Mouse (Mus musculus): ENCODE measurements around the gene Bnip2. TPM values are rescaled to one million over a fixed set of nuclear protein-coding genes. Genes with fewer than 3 reads are reported as not detected.

Gene Bnip2
- polyA plus RNA-seq, 1 experiment from 2014 or later: 58.9 TPM

- H3K4me2 ChIP-seq: no peak overlapping the region
- no peaks in the 10 kb centered on the region for H3K36me3 ChIP-seq
- H3K9ac ChIP-seq (replicated peaks): no peak overlapping the region
- H3K4me1 ChIP-seq: no peaks in the 10 kb centered on the region
- no peaks in the 10 kb centered on the region for H3K9me3 ChIP-seq (replicated peaks)
- WGBS: 89% methylated on average over 7 of the region's 7 CpGs
- H3K27me3 ChIP-seq (replicated peaks): no peaks in the 10 kb centered on the region
- H3K27ac ChIP-seq (replicated peaks): no peak overlapping the region
- no peak for ATAC-seq (ENCODE audit: low FRiP score)
- H3K4me3 ChIP-seq (replicated peaks): no peak overlapping the region
These were observed 45.4 kb downstream of the Bnip2 start for GRCm38 (mm10) chr9:70034702-70035101.

- no peaks in the 10 kb centered on the region for H3K36me3 ChIP-seq
- no peak overlapping the region for H3K27ac ChIP-seq (replicated peaks)
- no peaks in the 10 kb centered on the region for H3K9me3 ChIP-seq (replicated peaks)
- H3K9ac ChIP-seq (replicated peaks): no peak overlapping the region
- H3K27me3 ChIP-seq (replicated peaks): no peaks in the 10 kb centered on the region
- no peak overlapping the region for H3K4me2 ChIP-seq
- H3K4me3 ChIP-seq (replicated peaks): no peak overlapping the region
- 78% methylated on average over 4 of the region's 4 CpGs for WGBS
- ATAC-seq (ENCODE audit: low FRiP score): no peak
- no peaks in the 10 kb centered on the region for H3K4me1 ChIP-seq
These were observed 47.4 kb downstream of the Bnip2 start for GRCm38 (mm10) chr9:70036646-70037045.

GRCm38 (mm10) chr9:70037988-70038387 is 48.7 kb downstream of the Bnip2 start, which contains the start of gene Gcnt3:
Gcnt3 (minus strand) TSS chr9:70038088.
- Histone ChIP-seq H3K36me3 (no peaks in the 10 kb centered on the region), H3K4me3 (replicated peaks) (no peak within 1 kb of the TSS)
- 90% methylated on average over 7 of the region's 7 CpGs for WGBS

GRCm38 (mm10) chr9:70039597-70040385 is 50.5 kb downstream of the Bnip2 start:
- 90% methylated on average over 6 of the region's 6 CpGs for WGBS
- H3K9me3 ChIP-seq (replicated peaks): no peaks in the 10 kb centered on the region
- no peak for ATAC-seq (ENCODE audit: low FRiP score)
- H3K9ac ChIP-seq (replicated peaks): no peak overlapping the region
- no peak overlapping the region for H3K4me3 ChIP-seq (replicated peaks)
- H3K4me2 ChIP-seq: no peak overlapping the region
- no peak overlapping the region for H3K27ac ChIP-seq (replicated peaks)
- H3K36me3 ChIP-seq: no peaks in the 10 kb centered on the region
- no peaks in the 10 kb centered on the region for H3K4me1 ChIP-seq
- H3K27me3 ChIP-seq (replicated peaks): no peaks in the 10 kb centered on the region

More at GRCm38 (mm10) chr9:70037988-70038387, 48.7 kb downstream of the Bnip2 start, which contains the start of gene Gcnt3:
- H3K27ac ChIP-seq (replicated peaks): no peak within 1 kb of the TSS
- no peaks in the 10 kb centered on the region for H3K4me1 ChIP-seq
- ATAC-seq (ENCODE audit: low FRiP score): no peak
- H3K9me3 ChIP-seq (replicated peaks): no peaks in the 10 kb centered on the region
- H3K9ac ChIP-seq (replicated peaks): no peak within 1 kb of the TSS
- H3K4me2 ChIP-seq: no peak within 1 kb of the TSS
- H3K27me3 ChIP-seq (replicated peaks): no peaks in the 10 kb centered on the region

GRCm38 (mm10) chr9:70040570-70040969 is 51.3 kb downstream of the Bnip2 start:
- Histone ChIP-seq H3K27ac (replicated peaks) (no peak overlapping the region), H3K36me3 (no peaks in the 10 kb centered on the region), H3K4me2 (no peak overlapping the region), H3K27me3 (replicated peaks) (no peaks in the 10 kb centered on the region), H3K9ac (replicated peaks) (no peak overlapping the region), H3K4me3 (replicated peaks) (no peak overlapping the region), H3K4me1 (no peaks in the 10 kb centered on the region), H3K9me3 (replicated peaks) (no peaks in the 10 kb centered on the region)
- no peak for ATAC-seq (ENCODE audit: low FRiP score)
- 88% methylated on average over 11 of the region's 11 CpGs for WGBS

- H3K4me3 ChIP-seq (replicated peaks): no peak overlapping the region
- H3K4me2 ChIP-seq: no peak overlapping the region
- ATAC-seq (ENCODE audit: low FRiP score): no peak
- H3K27me3 ChIP-seq (replicated peaks): no peaks in the 10 kb centered on the region
- H3K9me3 ChIP-seq (replicated peaks): no peaks in the 10 kb centered on the region
- no peaks in the 10 kb centered on the region for H3K36me3 ChIP-seq
- WGBS: 89% methylated on average over 4 of the region's 4 CpGs
- no peaks in the 10 kb centered on the region for H3K4me1 ChIP-seq
- no peak overlapping the region for H3K27ac ChIP-seq (replicated peaks)
- H3K9ac ChIP-seq (replicated peaks): no peak overlapping the region
These were observed 52.9 kb downstream of the Bnip2 start for GRCm38 (mm10) chr9:70042137-70042536.

- no peak for ATAC-seq (ENCODE audit: low FRiP score)
- WGBS: 53% methylated on average over 1 of the region's 1 CpGs
These were observed 53.7 kb downstream of the Bnip2 start for GRCm38 (mm10) chr9:70042935-70043334.

GRCm38 (mm10) chr9:70044865-70045264 is 55.6 kb downstream of the Bnip2 start:
- Histone ChIP-seq H3K27ac (replicated peaks) (no peak overlapping the region), H3K9ac (replicated peaks) (no peak overlapping the region), H3K36me3 (no peaks in the 10 kb centered on the region), H3K27me3 (replicated peaks) (no peaks in the 10 kb centered on the region), H3K4me3 (replicated peaks) (no peak overlapping the region), H3K4me2 (no peak overlapping the region), H3K9me3 (replicated peaks) (no peaks in the 10 kb centered on the region), H3K4me1 (peaks cover 5% of the 10 kb centered on the region; the same call in 1 of the 2 replicates)
- WGBS: 79% methylated on average over 2 of the region's 2 CpGs
- no peak for ATAC-seq (ENCODE audit: low FRiP score)

More at GRCm38 (mm10) chr9:70042935-70043334, 53.7 kb downstream of the Bnip2 start:
- H3K9ac ChIP-seq (replicated peaks): no peak overlapping the region
- no peak overlapping the region for H3K4me3 ChIP-seq (replicated peaks)
- no peak overlapping the region for H3K27ac ChIP-seq (replicated peaks)
- H3K4me2 ChIP-seq: no peak overlapping the region
- no peaks in the 10 kb centered on the region for H3K27me3 ChIP-seq (replicated peaks)
- H3K9me3 ChIP-seq (replicated peaks): no peaks in the 10 kb centered on the region
- H3K36me3 ChIP-seq: no peaks in the 10 kb centered on the region
- no peaks in the 10 kb centered on the region for H3K4me1 ChIP-seq

GRCm38 (mm10) chr9:70046255-70046654 is 57.0 kb downstream of the Bnip2 start:
- no peak overlapping the region for H3K27ac ChIP-seq (replicated peaks)
- H3K4me1 ChIP-seq: peaks cover 5% of the 10 kb centered on the region; the same call in 1 of the 2 replicates
- no peaks in the 10 kb centered on the region for H3K27me3 ChIP-seq (replicated peaks)
- H3K4me2 ChIP-seq: no peak overlapping the region
- 91% methylated on average over 6 of the region's 6 CpGs for WGBS
- no peaks in the 10 kb centered on the region for H3K36me3 ChIP-seq
- H3K9me3 ChIP-seq (replicated peaks): no peaks in the 10 kb centered on the region
- H3K9ac ChIP-seq (replicated peaks): no peak overlapping the region
- no peak for ATAC-seq (ENCODE audit: low FRiP score)
- H3K4me3 ChIP-seq (replicated peaks): no peak overlapping the region

- Histone ChIP-seq H3K9me3 (replicated peaks) (no peaks in the 10 kb centered on the region), H3K36me3 (no peaks in the 10 kb centered on the region), H3K27me3 (replicated peaks) (no peaks in the 10 kb centered on the region), H3K27ac (replicated peaks) (no peak overlapping the region), H3K4me1 (peaks cover 5% of the 10 kb centered on the region; the same call in 1 of the 2 replicates), H3K4me2 (no peak overlapping the region), H3K4me3 (replicated peaks) (no peak overlapping the region), H3K9ac (replicated peaks) (no peak overlapping the region)
- 66% methylated on average over 3 of the region's 3 CpGs for WGBS
- ATAC-seq (ENCODE audit: low FRiP score): no peak
These were observed 58.6 kb downstream of the Bnip2 start for GRCm38 (mm10) chr9:70047839-70048238.

- 42% methylated on average over 5 of the region's 5 CpGs for WGBS
- H3K36me3 ChIP-seq: no peaks in the 10 kb centered on the region
- peaks cover 5% of the 10 kb centered on the region; the same call in 1 of the 2 replicates for H3K4me1 ChIP-seq
- H3K9me3 ChIP-seq (replicated peaks): no peaks in the 10 kb centered on the region
- no peak overlapping the region for H3K9ac ChIP-seq (replicated peaks)
- H3K27me3 ChIP-seq (replicated peaks): no peaks in the 10 kb centered on the region
- no peak for ATAC-seq (ENCODE audit: low FRiP score)
- no peak overlapping the region for H3K4me3 ChIP-seq (replicated peaks)
- H3K27ac ChIP-seq (replicated peaks): no peak overlapping the region
- no peak overlapping the region for H3K4me2 ChIP-seq
These were observed 59.0 kb downstream of the Bnip2 start for GRCm38 (mm10) chr9:70048280-70048679.

GRCm38 (mm10) chr9:70048751-70049415 is 59.6 kb downstream of the Bnip2 start:
- WGBS: 72% methylated on average over 6 of the region's 6 CpGs
- no peak overlapping the region for H3K4me3 ChIP-seq (replicated peaks)
- H3K4me2 ChIP-seq: no peak overlapping the region
- H3K27ac ChIP-seq (replicated peaks): no peak overlapping the region
- peaks cover 5% of the 10 kb centered on the region; the same call in 1 of the 2 replicates for H3K4me1 ChIP-seq
- H3K9me3 ChIP-seq (replicated peaks): no peaks in the 10 kb centered on the region
- no peak for ATAC-seq (ENCODE audit: low FRiP score)
- H3K36me3 ChIP-seq: no peaks in the 10 kb centered on the region
- no peaks in the 10 kb centered on the region for H3K27me3 ChIP-seq (replicated peaks)
- H3K9ac ChIP-seq (replicated peaks): no peak overlapping the region

All from neural tube, embryonic 15.5 days (tissue).